Mouse (Mus musculus) lung, postnatal 0 days (tissue): Measurements from ENCODE around the gene Shbg. TPM values are rescaled to one million over a fixed set of nuclear protein-coding genes. Genes with fewer than 3 reads are reported as not detected.

Experiments used
- ATAC-seq: fragments of 200-750 bp; cut with Nextera tagmentation; 2 replicates; pipeline ENCODE4 v1.8.0; 2017; ENCODE audit warnings: moderate library complexity
- DNase-seq: peaks from one replicate; pipeline ENCODE4 v3.0.0-alpha.2; 2016; ENCODE audit warnings: low spot score
- H3K27ac ChIP-seq: fragments of 300-500 bp; sonication (generic); 2 replicates; pipeline ENCODE4 v1.5.1; 2014; ENCODE audit warnings: antibody characterized with exemption, mild to moderate bottlenecking, low read length, mixed read lengths
- H3K27me3 ChIP-seq: fragments of 300-500 bp; sonication (generic); replicated peaks from 2 replicates; pipeline ENCODE4 v1.6.1; 2014; ENCODE audit warnings: low read length, mixed read lengths; ENCODE audit not compliant: insufficient read depth
- H3K36me3 ChIP-seq: fragments of 300-500 bp; sonication (generic); 2 replicates; pipeline ENCODE4 v1.6.1; 2014; ENCODE audit warnings: low read length, mixed read lengths; ENCODE audit not compliant: insufficient read depth
- H3K4me1 ChIP-seq: fragments of 300-500 bp; sonication (generic); 2 replicates; pipeline ENCODE4 v1.6.1; 2014; ENCODE audit warnings: antibody characterized with exemption, low read depth, low read length, mixed read lengths; ENCODE audit not compliant: insufficient read depth
- H3K4me2 ChIP-seq: fragments of 300-500 bp; sonication (generic); replicated peaks from 2 replicates; pipeline ENCODE4 v1.6.1; 2014; ENCODE audit warnings: low read depth, mild to moderate bottlenecking, low read length, moderate library complexity, mixed read lengths
- H3K4me3 ChIP-seq: fragments of 300-500 bp; sonication (generic); 2 replicates; pipeline ENCODE4 v1.5.1; 2014; ENCODE audit warnings: low read depth, low read length
- H3K9ac ChIP-seq: fragments of 300-500 bp; sonication (generic); replicated peaks from 2 replicates; pipeline ENCODE4 v1.6.1; 2014; ENCODE audit warnings: low read depth, mild to moderate bottlenecking
- H3K9me3 ChIP-seq: fragments of 300-500 bp; sonication (generic); 2 replicates; pipeline ENCODE4 v1.6.1; 2016; ENCODE audit warnings: low read length, mixed read lengths
- CTCF ChIP-seq: IDR thresholded peaks from 2 replicates; pipeline ENCODE4 v1.5.1; 2016; ENCODE audit warnings: antibody characterized with exemption, mild to moderate bottlenecking
- EP300 ChIP-seq: IDR thresholded peaks from 2 replicates; pipeline ENCODE4 v1.6.1; 2016; ENCODE audit warnings: antibody characterized with exemption, mild to moderate bottlenecking, control low read depth
- WGBS: fragments of 180-500 bp; shearing (Covaris S2); extraction: QIAGEN DNeasy Blood & Tissue Kit; methylation state at CpG from one replicate; pipeline ENCODE4 v1.1.7; 2014; 5-methylcytosine and 5-hydroxymethylcytosine counted together
- polyA plus RNA-seq: library from polyadenylated mRNA; unstranded; fragments of >200 nt; fragmentation: Nextera tagmentation; extraction: Ambion mirVana; gene quantifications from 2 replicates; pipeline ENCODE4 v1.2.1, GENCODE M21; 2015

Shbg gene
- polyA plus RNA-seq, 1 experiment from 2014 or later, result not detected

GRCm38 (mm10) chr11:69656065-69656455 lies 38.4 kb upstream of the Shbg start:
- ATAC-seq (no peak), DNase-seq (no peak)
- Histone ChIP-seq H3K27me3 (no peaks in the 10 kb centered on the region), H3K4me2 (no peak overlapping the region), H3K36me3 (peaks cover 25% of the 10 kb centered on the region; the same call in 1 of the 2 replicates), H3K27ac (no peak overlapping the region), H3K4me3 (no peak overlapping the region), H3K9me3 (no peaks in the 10 kb centered on the region), H3K9ac (no peak overlapping the region), H3K4me1 (no peaks in the 10 kb centered on the region)
- TF ChIP-seq CTCF (0 out of 2 replicates have a peak, but pooled peaks have one; percentile 7), EP300 (no peak)
- WGBS, result 67% methylated on average over 5 of the region's 5 CpGs

DNA sequence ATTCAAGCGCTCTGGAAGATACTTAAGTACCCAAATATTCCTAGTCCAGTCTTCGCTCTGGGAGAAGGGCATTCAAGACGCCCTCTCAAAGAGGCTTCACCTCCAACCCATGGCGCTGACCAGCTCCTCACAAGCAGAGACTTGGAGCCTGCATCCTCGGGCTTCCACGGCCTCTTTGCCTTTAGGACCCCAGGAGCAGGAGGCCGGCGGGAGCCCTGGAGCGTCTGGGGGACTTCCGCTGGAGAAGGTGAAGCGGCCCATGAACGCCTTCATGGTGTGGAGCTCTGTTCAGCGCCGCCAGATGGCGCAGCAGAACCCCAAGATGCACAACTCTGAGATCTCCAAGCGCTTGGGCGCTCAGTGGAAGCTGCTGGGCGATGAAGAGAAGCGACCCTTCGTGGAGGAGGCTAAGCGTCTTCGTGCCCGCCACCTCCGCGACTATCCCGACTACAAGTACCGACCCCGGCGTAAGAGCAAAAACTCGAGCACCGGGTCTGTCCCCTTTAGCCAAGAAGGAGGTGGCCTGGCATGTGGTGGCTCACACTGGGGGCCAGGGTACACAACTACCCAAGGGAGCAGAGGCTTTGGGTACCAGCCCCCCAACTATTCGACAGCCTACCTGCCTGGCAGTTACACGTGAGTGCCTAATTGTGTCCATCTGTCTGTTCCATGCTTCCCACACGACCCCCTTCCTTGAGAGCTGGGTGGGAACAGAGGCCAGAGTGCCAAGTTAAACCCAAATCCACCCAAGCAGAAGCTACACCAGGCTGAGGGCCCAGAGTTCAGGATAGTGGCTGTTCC lies 37.8 kb upstream of the Shbg start, which contains the start of gene Sox15:
Gene Sox15, plus strand, starts transcription at position 51 of the 801 bp plus-strand sequence.
- H3K9me3 ChIP-seq, result no peaks in the 10 kb centered on the region
- ATAC-seq (peak; percentile 74), DNase-seq (peak; percentile 81)
- H3K4me3 ChIP-seq, result no peak within 1 kb of the TSS
- TF ChIP-seq EP300 (no peak), CTCF (peak; percentile 83)
- WGBS, result 25% methylated on average over 34 of the region's 34 CpGs
- H3K4me2 ChIP-seq, result 0 out of 2 replicates have a peak within 1 kb of the TSS, but pooled peaks have one; percentile 11
- H3K9ac ChIP-seq, result no peak within 1 kb of the TSS
- H3K36me3 ChIP-seq, result peaks cover 31% of the 10 kb centered on the region
- H3K27ac ChIP-seq, result peak within 1 kb of the TSS; percentile 51; the same call in 1 of the 2 replicates
- no peaks in the 10 kb centered on the region for H3K4me1 ChIP-seq
- no peaks in the 10 kb centered on the region for H3K27me3 ChIP-seq

GRCm38 (mm10) chr11:69654760-69655159 lies 37.1 kb upstream of the Shbg start:
- peak; percentile 29 for DNase-seq
- TF ChIP-seq EP300 (no peak), CTCF (no peak)
- H3K4me1 ChIP-seq, result no peaks in the 10 kb centered on the region
- H3K9ac ChIP-seq, result no peak overlapping the region
- H3K36me3 ChIP-seq, result peaks cover 36% of the 10 kb centered on the region
- H3K27me3 ChIP-seq, result no peaks in the 10 kb centered on the region
- peak overlapping the region; percentile 51; the same call in 1 of the 2 replicates for H3K27ac ChIP-seq
- ATAC-seq, result peak; percentile 34
- no peak overlapping the region for H3K4me3 ChIP-seq
- H3K9me3 ChIP-seq, result no peaks in the 10 kb centered on the region
- H3K4me2 ChIP-seq, result 0 out of 2 replicates have a peak overlapping the region, but pooled peaks have one; percentile 11
- 40% methylated on average over 9 of the region's 9 CpGs for WGBS

DNA sequence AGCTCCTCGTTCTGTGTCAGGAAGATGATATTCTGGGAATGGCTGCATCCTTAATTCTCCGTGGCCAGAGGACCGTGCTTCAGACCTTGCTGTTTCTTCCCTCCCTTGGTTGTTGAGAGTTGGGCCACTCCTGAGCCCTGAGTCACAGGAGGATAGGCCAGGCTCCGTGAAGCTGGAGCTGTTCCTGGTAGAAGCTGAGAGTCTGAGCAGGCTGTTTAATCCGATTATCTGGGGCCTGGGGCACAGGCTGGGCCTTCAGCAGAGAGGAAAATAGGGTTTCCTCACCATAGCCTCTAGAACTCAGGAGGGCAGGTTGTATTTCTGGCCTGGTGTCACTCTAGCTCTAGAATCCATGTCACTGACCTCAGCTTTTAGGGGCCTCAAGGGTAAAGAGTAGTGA lies 35.7 kb upstream of the Shbg start:
- H3K27ac ChIP-seq, result no peak overlapping the region
- 65% methylated on average over 5 of the region's 5 CpGs for WGBS
- no peak overlapping the region for H3K4me2 ChIP-seq
- no peaks in the 10 kb centered on the region for H3K9me3 ChIP-seq
- no peak overlapping the region for H3K4me3 ChIP-seq
- H3K9ac ChIP-seq, result no peak overlapping the region
- H3K27me3 ChIP-seq, result no peaks in the 10 kb centered on the region
- ATAC-seq (no peak), DNase-seq (no peak)
- TF ChIP-seq EP300, result no peak
- TF ChIP-seq CTCF, result no peak
- H3K4me1 ChIP-seq, result no peaks in the 10 kb centered on the region
- H3K36me3 ChIP-seq, result peaks cover 34% of the 10 kb centered on the region

GRCm38 (mm10) chr11:69645860-69646259 lies 28.2 kb upstream of the Shbg start:
- Histone ChIP-seq H3K9me3 (no peaks in the 10 kb centered on the region), H3K27me3 (no peaks in the 10 kb centered on the region), H3K27ac (no peak overlapping the region), H3K9ac (no peak overlapping the region), H3K4me2 (no peak overlapping the region), H3K36me3 (peaks cover 45% of the 10 kb centered on the region), H3K4me3 (no peak overlapping the region), H3K4me1 (no peaks in the 10 kb centered on the region)
- DNase-seq, result no peak
- ATAC-seq, result no peak
- no peak for TF ChIP-seq CTCF
- WGBS, result 85% methylated on average over 5 of the region's 5 CpGs

- no peaks in the 10 kb centered on the region for H3K36me3 ChIP-seq
- WGBS, result 49% methylated on average over 3 of the region's 3 CpGs
- H3K27ac ChIP-seq, result no peak overlapping the region
- no peak overlapping the region for H3K4me3 ChIP-seq
- no peaks in the 10 kb centered on the region for H3K27me3 ChIP-seq
- DNase-seq, result no peak
- no peak overlapping the region for H3K9ac ChIP-seq
- H3K4me2 ChIP-seq, result no peak overlapping the region
- no peaks in the 10 kb centered on the region; the same call in 1 of the 2 replicates for H3K4me1 ChIP-seq
- ATAC-seq, result no peak
- H3K9me3 ChIP-seq, result no peaks in the 10 kb centered on the region
- TF ChIP-seq EP300 (no peak), CTCF (no peak)
Measured at GRCm38 (mm10) chr11:69635471-69635870, 17.8 kb upstream of the Shbg start.
